Mouse (Mus musculus): Measurements from ENCODE around the gene Ugt1a1. TPM values are rescaled to one million over a fixed set of nuclear protein-coding genes. Genes with fewer than 3 reads are reported as not detected.
A peak's percentile ranks its signal among the peaks of the same experiment; 100 is the strongest.

The Ugt1a1 gene
- polyA plus RNA-seq, 1 experiment from 2014 or later: not detected

GRCm38 (mm10) chr1:88230981-88231802, 19.4 kb downstream of the Ugt1a1 start:
- ATAC-seq (ENCODE audit: low FRiP score): no peak
- Histone ChIP-seq H3K4me2 (replicated peaks) (no peak overlapping the region), H3K36me3 (no peaks in the 10 kb centered on the region), H3K4me3 (no peak overlapping the region), H3K9me3 (replicated peaks) (peaks cover 100% of the 10 kb centered on the region), H3K9ac (no peak overlapping the region), H3K27ac (no peak overlapping the region), H3K27me3 (no peaks in the 10 kb centered on the region), H3K4me1 (no peaks in the 10 kb centered on the region)
- WGBS: 73% methylated on average over 6 of the region's 6 CpGs

- ATAC-seq (ENCODE audit: low FRiP score): no peak
- no peak overlapping the region for H3K4me3 ChIP-seq
- H3K9ac ChIP-seq: no peak overlapping the region
- H3K27me3 ChIP-seq: no peaks in the 10 kb centered on the region
- H3K9me3 ChIP-seq (replicated peaks): peaks cover 97% of the 10 kb centered on the region
- no peak overlapping the region for H3K27ac ChIP-seq
- 68% methylated on average over 7 of the region's 7 CpGs for WGBS
- no peaks in the 10 kb centered on the region for H3K4me1 ChIP-seq
- no peaks in the 10 kb centered on the region for H3K36me3 ChIP-seq
- no peak overlapping the region for H3K4me2 ChIP-seq (replicated peaks)
These were observed 20.2 kb downstream of the Ugt1a1 start for GRCm38 (mm10) chr1:88231803-88232499.

- H3K9ac ChIP-seq: no peak overlapping the region
- no peak for ATAC-seq (ENCODE audit: low FRiP score)
- H3K27me3 ChIP-seq: no peaks in the 10 kb centered on the region
- 54% methylated on average over 3 of the region's 3 CpGs for WGBS
- no peak overlapping the region for H3K27ac ChIP-seq
- H3K4me3 ChIP-seq: no peak overlapping the region
- no peaks in the 10 kb centered on the region for H3K36me3 ChIP-seq
- no peaks in the 10 kb centered on the region for H3K4me1 ChIP-seq
- H3K4me2 ChIP-seq (replicated peaks): no peak overlapping the region
- H3K9me3 ChIP-seq (replicated peaks): peaks cover 97% of the 10 kb centered on the region
These were observed 21.1 kb downstream of the Ugt1a1 start for GRCm38 (mm10) chr1:88232664-88233380.

GRCm38 (mm10) chr1:88233421-88234247, 21.9 kb downstream of the Ugt1a1 start:
- Histone ChIP-seq H3K4me3 (no peak overlapping the region), H3K4me2 (replicated peaks) (no peak overlapping the region), H3K27me3 (no peaks in the 10 kb centered on the region), H3K36me3 (no peaks in the 10 kb centered on the region), H3K27ac (no peak overlapping the region), H3K9me3 (replicated peaks) (peaks cover 97% of the 10 kb centered on the region), H3K9ac (no peak overlapping the region), H3K4me1 (no peaks in the 10 kb centered on the region)
- WGBS: 68% methylated on average over 14 of the region's 14 CpGs
- ATAC-seq (ENCODE audit: low FRiP score): 0 out of 2 replicates have a peak, but pooled peaks have one; percentile 12

- no peak for ATAC-seq (ENCODE audit: low FRiP score)
- Histone ChIP-seq H3K9me3 (replicated peaks) (peaks cover 97% of the 10 kb centered on the region), H3K36me3 (no peaks in the 10 kb centered on the region), H3K4me2 (replicated peaks) (no peak overlapping the region), H3K27me3 (no peaks in the 10 kb centered on the region), H3K9ac (no peak overlapping the region), H3K4me1 (no peaks in the 10 kb centered on the region), H3K27ac (no peak overlapping the region), H3K4me3 (no peak overlapping the region)
- 66% methylated on average over 4 of the region's 4 CpGs for WGBS
These were observed 22.5 kb downstream of the Ugt1a1 start for GRCm38 (mm10) chr1:88234248-88234610.

- 45% methylated on average over 5 of the region's 5 CpGs for WGBS
- Histone ChIP-seq H3K4me1 (no peaks in the 10 kb centered on the region), H3K36me3 (no peaks in the 10 kb centered on the region), H3K9me3 (replicated peaks) (peaks cover 97% of the 10 kb centered on the region), H3K4me2 (replicated peaks) (no peak overlapping the region), H3K27me3 (no peaks in the 10 kb centered on the region), H3K27ac (no peak overlapping the region), H3K9ac (no peak overlapping the region), H3K4me3 (no peak overlapping the region)
- 0 out of 2 replicates have a peak, but pooled peaks have one; percentile 2 for ATAC-seq (ENCODE audit: low FRiP score)
These were observed 22.9 kb downstream of the Ugt1a1 start for GRCm38 (mm10) chr1:88234646-88235045.

GRCm38 (mm10) chr1:88235046-88235893, 23.5 kb downstream of the Ugt1a1 start:
- ATAC-seq (ENCODE audit: low FRiP score): peak; percentile 3; the same call in 1 of the 2 replicates
- H3K27ac ChIP-seq: no peak overlapping the region
- H3K4me1 ChIP-seq: no peaks in the 10 kb centered on the region
- no peak overlapping the region for H3K4me3 ChIP-seq
- H3K27me3 ChIP-seq: no peaks in the 10 kb centered on the region
- 65% methylated on average over 11 of the region's 11 CpGs for WGBS
- H3K36me3 ChIP-seq: no peaks in the 10 kb centered on the region
- H3K9ac ChIP-seq: no peak overlapping the region
- H3K9me3 ChIP-seq (replicated peaks): peaks cover 97% of the 10 kb centered on the region
- H3K4me2 ChIP-seq (replicated peaks): no peak overlapping the region

GRCm38 (mm10) chr1:88235894-88236415, 24.2 kb downstream of the Ugt1a1 start:
- Histone ChIP-seq H3K36me3 (no peaks in the 10 kb centered on the region), H3K4me1 (no peaks in the 10 kb centered on the region), H3K9ac (no peak overlapping the region), H3K27me3 (no peaks in the 10 kb centered on the region), H3K9me3 (replicated peaks) (peaks cover 97% of the 10 kb centered on the region), H3K4me2 (replicated peaks) (no peak overlapping the region), H3K4me3 (no peak overlapping the region), H3K27ac (no peak overlapping the region)
- 63% methylated on average over 4 of the region's 4 CpGs for WGBS
- no peak for ATAC-seq (ENCODE audit: low FRiP score)

GRCm38 (mm10) chr1:88237311-88237710, 25.6 kb downstream of the Ugt1a1 start:
- Histone ChIP-seq H3K9ac (no peak overlapping the region), H3K9me3 (replicated peaks) (peaks cover 95% of the 10 kb centered on the region), H3K36me3 (no peaks in the 10 kb centered on the region), H3K27ac (no peak overlapping the region), H3K4me2 (replicated peaks) (no peak overlapping the region), H3K4me1 (no peaks in the 10 kb centered on the region), H3K27me3 (no peaks in the 10 kb centered on the region), H3K4me3 (no peak overlapping the region)
- ATAC-seq (ENCODE audit: low FRiP score): no peak
- 78% methylated on average over 5 of the region's 5 CpGs for WGBS

GRCm38 (mm10) chr1:88238771-88239170, 27.0 kb downstream of the Ugt1a1 start:
- Histone ChIP-seq H3K36me3 (no peaks in the 10 kb centered on the region), H3K27ac (no peak overlapping the region), H3K4me3 (no peak overlapping the region), H3K9me3 (replicated peaks) (peaks cover 93% of the 10 kb centered on the region), H3K4me2 (replicated peaks) (no peak overlapping the region), H3K4me1 (no peaks in the 10 kb centered on the region), H3K27me3 (no peaks in the 10 kb centered on the region), H3K9ac (no peak overlapping the region)
- ATAC-seq (ENCODE audit: low FRiP score): peak; percentile 15; the same call in 1 of the 2 replicates
- whole genome bisulfite sequencing: 80% methylated on average over 6 of the region's 6 CpGs

- Histone ChIP-seq H3K27me3 (no peaks in the 10 kb centered on the region), H3K27ac (no peak overlapping the region), H3K4me3 (no peak overlapping the region), H3K9ac (no peak overlapping the region), H3K36me3 (no peaks in the 10 kb centered on the region), H3K9me3 (replicated peaks) (peaks cover 92% of the 10 kb centered on the region), H3K4me1 (no peaks in the 10 kb centered on the region), H3K4me2 (replicated peaks) (no peak overlapping the region)
- WGBS: 74% methylated on average over 5 of the region's 5 CpGs
- no peak for ATAC-seq (ENCODE audit: low FRiP score)
These were observed 28.3 kb downstream of the Ugt1a1 start for GRCm38 (mm10) chr1:88240072-88240471.

Measured in hindbrain, embryonic 12.5 days (tissue).